Mouse (Mus musculus): Measurements from ENCODE around the gene Pkn3. TPM values are rescaled to one million over a fixed set of nuclear protein-coding genes. Genes with fewer than 3 reads are reported as not detected.
"Not testable (repeated sequence)": the region's sequence is repeated elsewhere in the genome, so short reads cannot be mapped to it uniquely, and the experiment has no call there.

Pkn3 gene
- polyA plus RNA-seq, 2 experiments, result 2.0 to 3.5 TPM

- WGBS (ENCODE audit: insufficient replicate concordance), result under 1% methylated on average over 54 of the region's 54 CpGs
- H3K9me3 ChIP-seq (ENCODE audit: control insufficient read depth, low read length), result no peaks in the 10 kb centered on the region
These were observed 28.6 kb upstream of the Pkn3 start, which contains the start of gene Wdr34 for GRCm38 (mm10) chr2:30048699-30049388. Wdr34 (minus strand) TSS chr2:30048881.

GRCm38 (mm10) chr2:30049831-30050230, 27.7 kb upstream of the Pkn3 start:
- H3K4me2 ChIP-seq (ENCODE audit: low read depth), result peak overlapping the region; percentile 74; the same call in 1 of the 2 replicates
- ATAC-seq (ENCODE audit: insufficient read depth) (no peak), DNase-seq (ENCODE audit: low read depth in 3 of 3, low spot score in 3 of 3) (no peak)
- no peak overlapping the region for H3K27ac ChIP-seq
- H3K9ac ChIP-seq (replicated peaks), result no peak overlapping the region
- 11% methylated on average over 3 of the region's 3 CpGs for WGBS (ENCODE audit: insufficient replicate concordance)
- no peak overlapping the region for H3K4me3 ChIP-seq (ENCODE audit: insufficient read depth in 1 of 2, low read depth in 2 of 2, low read length in 2 of 2)
- H3K4me1 ChIP-seq (replicated peaks; ENCODE audit: control insufficient read depth in 2 of 2, insufficient read depth in 2 of 2, low read length in 1 of 2), result peaks cover 11 to 16% of the 10 kb centered on the region in 2 experiments
- no peaks in the 10 kb centered on the region for H3K9me3 ChIP-seq (ENCODE audit: control insufficient read depth, low read length)
- H3K27me3 ChIP-seq (ENCODE audit: control insufficient read depth, insufficient read depth, low read length), result no peaks in the 10 kb centered on the region; the same call in 1 of the 2 replicates
- TF ChIP-seq CTCF (IDR thresholded peaks at IDR 0.05; ENCODE audit: low read depth), result no peak
- TF ChIP-seq EP300 (IDR thresholded peaks at IDR 0.05; ENCODE audit: low read depth), result no peak
- H3K36me3 ChIP-seq (replicated peaks; ENCODE audit: control insufficient read depth, insufficient read depth, low read depth), result no peaks in the 10 kb centered on the region

More at GRCm38 (mm10) chr2:30048699-30049388, 28.6 kb upstream of the Pkn3 start, which contains the start of gene Wdr34:
- Histone ChIP-seq H3K9ac (replicated peaks) (peak within 1 kb of the TSS; percentile 68), H3K27me3 (ENCODE audit: control insufficient read depth, insufficient read depth, low read length) (no peaks in the 10 kb centered on the region; the same call in 1 of the 2 replicates), H3K4me2 (ENCODE audit: low read depth) (peak within 1 kb of the TSS; percentile 74), H3K4me1 (replicated peaks; ENCODE audit: control insufficient read depth in 2 of 2, insufficient read depth in 2 of 2, low read length in 1 of 2) (peaks cover 11 to 16% of the 10 kb centered on the region in 2 experiments), H3K36me3 (replicated peaks; ENCODE audit: control insufficient read depth, insufficient read depth, low read depth) (no peaks in the 10 kb centered on the region), H3K4me3 (ENCODE audit: insufficient read depth in 1 of 2, low read depth in 2 of 2, low read length in 2 of 2) (peak within 1 kb of the TSS; percentile 64 to 70), H3K27ac (peak within 1 kb of the TSS; percentile 63)
- peak; percentile 93 to 94 (median 94) for DNase-seq (ENCODE audit: low read depth in 3 of 3, low spot score in 3 of 3)
- TF ChIP-seq CTCF (IDR thresholded peaks at IDR 0.05; ENCODE audit: low read depth), result no peak
- 0 out of 2 replicates have a peak, but pooled peaks have one; percentile 9 for TF ChIP-seq EP300 (IDR thresholded peaks at IDR 0.05; ENCODE audit: low read depth)
- ATAC-seq (ENCODE audit: insufficient read depth), result peak; percentile 93

GRCm38 (mm10) chr2:30051992-30052761, 25.3 kb upstream of the Pkn3 start:
- no peaks in the 10 kb centered on the region; the same call in 1 of the 2 replicates for H3K27me3 ChIP-seq (ENCODE audit: control insufficient read depth, insufficient read depth, low read length)
- DNase-seq (ENCODE audit: low read depth in 3 of 3, low spot score in 3 of 3) (no peak), ATAC-seq (ENCODE audit: insufficient read depth) (no peak)
- 29% methylated on average over 6 of the region's 6 CpGs for WGBS (ENCODE audit: insufficient replicate concordance)
- H3K4me1 ChIP-seq (replicated peaks; ENCODE audit: control insufficient read depth in 2 of 2, insufficient read depth in 2 of 2, low read length in 1 of 2), result peaks cover 11 to 18% of the 10 kb centered on the region in 2 experiments
- H3K4me2 ChIP-seq (ENCODE audit: low read depth), result no peak overlapping the region
- H3K36me3 ChIP-seq (replicated peaks; ENCODE audit: control insufficient read depth, insufficient read depth, low read depth), result no peaks in the 10 kb centered on the region
- TF ChIP-seq EP300 (IDR thresholded peaks at IDR 0.05; ENCODE audit: low read depth), result no peak
- peak; percentile 58 for TF ChIP-seq CTCF (IDR thresholded peaks at IDR 0.05; ENCODE audit: low read depth)
- no peaks in the 10 kb centered on the region for H3K9me3 ChIP-seq (ENCODE audit: control insufficient read depth, low read length)
- H3K4me3 ChIP-seq (ENCODE audit: insufficient read depth in 1 of 2, low read depth in 2 of 2, low read length in 2 of 2), result no peak overlapping the region
- no peak overlapping the region for H3K27ac ChIP-seq
- H3K9ac ChIP-seq (replicated peaks), result no peak overlapping the region

- ATAC-seq (ENCODE audit: insufficient read depth); H3K9ac ChIP-seq (replicated peaks); DNase-seq (ENCODE audit: low read depth in 3 of 3, low spot score in 3 of 3); H3K9me3 ChIP-seq (ENCODE audit: control insufficient read depth, low read length); H3K4me2 ChIP-seq (ENCODE audit: low read depth); H3K27me3 ChIP-seq (ENCODE audit: control insufficient read depth, insufficient read depth, low read length); H3K4me1 ChIP-seq (replicated peaks; ENCODE audit: control insufficient read depth in 2 of 2, insufficient read depth in 2 of 2, low read length in 1 of 2); H3K36me3 ChIP-seq (replicated peaks; ENCODE audit: control insufficient read depth, insufficient read depth, low read depth); H3K27ac ChIP-seq; H3K4me3 ChIP-seq (ENCODE audit: insufficient read depth in 1 of 2, low read depth in 2 of 2, low read length in 2 of 2): not testable (repeated sequence)
- WGBS (ENCODE audit: insufficient replicate concordance), result 76% methylated on average over 3 of the region's 3 CpGs
These were observed 22.2 kb upstream of the Pkn3 start for GRCm38 (mm10) chr2:30055310-30055709.

- no peak overlapping the region for H3K4me3 ChIP-seq (ENCODE audit: insufficient read depth in 1 of 2, low read depth in 2 of 2, low read length in 2 of 2)
- no peaks in the 10 kb centered on the region for H3K36me3 ChIP-seq (replicated peaks; ENCODE audit: control insufficient read depth, insufficient read depth, low read depth)
- peaks cover 0 to 10% of the 10 kb centered on the region in 2 experiments; a peak in 3 of 4 replicates for H3K4me1 ChIP-seq (replicated peaks; ENCODE audit: control insufficient read depth in 2 of 2, insufficient read depth in 2 of 2, low read length in 1 of 2)
- H3K9me3 ChIP-seq (ENCODE audit: control insufficient read depth, low read length), result no peaks in the 10 kb centered on the region
- no peak for ATAC-seq (ENCODE audit: insufficient read depth)
- DNase-seq (ENCODE audit: low read depth in 3 of 3, low spot score in 3 of 3), result no peak
- no peak overlapping the region for H3K4me2 ChIP-seq (ENCODE audit: low read depth)
- H3K27ac ChIP-seq, result no peak overlapping the region
- TF ChIP-seq CTCF (IDR thresholded peaks at IDR 0.05; ENCODE audit: low read depth) (no peak), EP300 (IDR thresholded peaks at IDR 0.05; ENCODE audit: low read depth) (no peak)
- WGBS (ENCODE audit: insufficient replicate concordance), result 69% methylated on average over 3 of the region's 3 CpGs
- H3K9ac ChIP-seq (replicated peaks), result no peak overlapping the region
- H3K27me3 ChIP-seq (ENCODE audit: control insufficient read depth, insufficient read depth, low read length), result no peaks in the 10 kb centered on the region; the same call in 1 of the 2 replicates
These were observed 20.7 kb upstream of the Pkn3 start for GRCm38 (mm10) chr2:30056736-30057135.

Measured in liver, embryonic 14.5 days (tissue).